Mouse (Mus musculus): ENCODE measurements around the gene Kcna2. TPM values are rescaled to one million over a fixed set of nuclear protein-coding genes. Genes with fewer than 3 reads are reported as not detected.
A peak's percentile ranks its signal among the peaks of the same experiment; 100 is the strongest.

Kcna2 gene
- 1.6 and 3.9 TPM in 2 replicates for polyA plus RNA-seq (2012; rRNA removed)

DNA sequence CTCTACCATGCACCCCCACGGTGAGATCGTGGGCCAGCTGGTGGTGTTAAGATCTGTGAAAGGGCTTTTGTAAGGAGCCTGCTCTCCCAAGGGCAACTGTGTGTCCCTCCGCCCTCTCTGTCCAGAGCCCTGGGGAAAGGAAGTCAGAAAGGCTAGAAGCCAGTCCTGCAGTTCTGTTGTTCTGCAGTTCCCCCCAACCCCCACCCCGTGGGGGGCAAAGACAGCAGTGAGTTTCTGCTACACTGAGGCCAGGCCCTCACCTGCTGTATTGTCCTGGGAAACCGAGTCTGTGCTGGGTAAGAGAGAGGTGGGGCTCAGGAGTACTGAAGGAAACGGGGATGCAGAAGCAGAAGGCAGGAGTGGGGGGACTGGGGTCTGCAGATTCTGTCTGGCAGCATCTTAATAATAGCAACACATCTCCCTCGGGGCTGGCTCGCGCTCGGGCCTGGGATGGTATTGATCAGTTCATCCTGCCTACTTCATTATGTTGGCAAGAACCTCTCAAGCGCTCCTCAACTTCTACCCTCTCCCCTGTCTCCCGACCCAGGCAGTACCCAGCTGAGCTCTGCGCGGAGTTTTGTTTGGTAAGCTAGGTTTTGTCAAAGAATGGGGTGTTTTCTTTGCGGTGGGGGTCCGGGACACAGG lies at the start of gene Kcna2:
TSS of gene Kcna2 (plus strand) at position 336 of the 645 bp plus-strand sequence.
- TF ChIP-seq CTCF (IDR thresholded peaks at IDR 0.05; ENCODE audit: borderline replicate concordance, extremely low read depth, insufficient read depth, insufficient read length) (no peak), POLR2A (IDR thresholded peaks at IDR 0.05; ENCODE audit: borderline replicate concordance, extremely low read depth, insufficient read depth, insufficient read length, poor library complexity, severe bottlenecking) (no peak)
- peak; percentile 42 for DNase-seq (ENCODE audit: low read depth)

DNA sequence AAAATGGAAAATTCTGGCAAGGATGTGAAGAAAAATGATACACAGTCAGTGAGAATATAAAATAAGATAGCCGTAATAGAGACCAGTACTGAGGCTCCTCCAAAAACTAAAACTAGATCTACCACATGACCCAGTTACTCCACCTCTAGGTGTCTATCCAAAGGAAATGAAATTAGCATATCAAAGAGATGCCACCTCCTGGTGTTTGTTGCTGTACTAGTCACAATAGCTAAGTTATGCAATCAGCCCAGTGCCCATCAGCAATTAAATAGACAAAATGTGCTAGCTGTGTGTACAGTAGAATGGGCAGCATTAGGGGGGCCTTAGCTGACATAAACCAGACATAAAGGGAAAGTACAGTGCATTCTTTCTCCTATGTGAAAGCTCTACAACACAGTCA lies 39.5 kb upstream of the Kcna2 start:
- no peak for DNase-seq (ENCODE audit: low read depth)
- TF ChIP-seq POLR2A (IDR thresholded peaks at IDR 0.05; ENCODE audit: borderline replicate concordance, extremely low read depth, insufficient read depth, insufficient read length, poor library complexity, severe bottlenecking) (no peak), CTCF (IDR thresholded peaks at IDR 0.05; ENCODE audit: borderline replicate concordance, extremely low read depth, insufficient read depth, insufficient read length) (no peak)

DNA sequence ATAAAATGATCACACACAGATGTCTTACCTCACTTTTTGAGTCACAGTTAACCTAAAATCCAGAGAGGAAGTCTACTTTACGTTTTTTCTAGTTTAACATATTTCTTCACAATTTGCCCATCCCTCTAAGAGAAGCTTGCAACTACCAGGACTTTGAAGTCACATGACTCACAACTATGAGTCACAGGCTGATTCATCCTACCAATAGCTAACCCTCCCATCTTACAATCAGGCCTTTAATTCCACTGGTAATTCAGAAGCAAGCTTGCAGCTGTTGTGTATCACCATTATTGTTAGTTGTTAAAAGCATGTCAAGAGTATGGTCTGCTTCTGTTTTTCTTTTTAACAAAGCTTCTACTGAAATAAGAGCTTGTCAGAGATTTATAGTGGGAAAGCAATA lies 38.2 kb upstream of the Kcna2 start:
- DNase-seq (ENCODE audit: low read depth): peak; percentile 21
- TF ChIP-seq POLR2A (IDR thresholded peaks at IDR 0.05; ENCODE audit: borderline replicate concordance, extremely low read depth, insufficient read depth, insufficient read length, poor library complexity, severe bottlenecking): no peak

DNA sequence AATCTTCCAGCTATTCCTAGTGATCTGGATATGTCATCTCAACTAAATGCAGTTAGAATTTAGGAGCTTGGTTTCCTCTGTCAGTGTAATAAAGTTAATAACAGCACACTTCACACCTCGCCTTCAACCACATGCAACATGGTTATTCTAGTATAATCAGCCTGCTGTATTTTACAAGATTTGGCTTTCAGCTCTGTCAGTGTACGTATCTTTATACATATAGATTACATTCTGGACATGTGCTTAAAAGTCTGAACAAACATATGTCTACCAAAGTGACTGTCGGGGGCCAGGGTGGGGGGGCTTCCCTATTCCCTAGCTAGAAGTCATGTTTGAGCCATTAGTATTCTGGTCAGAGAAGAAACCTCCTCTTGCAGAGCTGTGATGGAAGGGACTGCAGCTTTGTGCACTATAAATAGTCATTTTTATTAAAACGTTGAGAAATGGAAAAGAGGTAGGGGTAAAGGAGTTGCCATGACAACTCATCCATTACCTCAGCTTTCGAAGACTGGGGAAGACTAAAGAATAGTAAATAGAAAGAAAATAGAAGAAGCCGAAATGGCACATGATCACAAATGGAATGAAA lies 35.3 kb upstream of the Kcna2 start:
- DNase-seq (ENCODE audit: low read depth): peak; percentile 89
- no peak for TF ChIP-seq CTCF (IDR thresholded peaks at IDR 0.05; ENCODE audit: borderline replicate concordance, extremely low read depth, insufficient read depth, insufficient read length)
- no peak for TF ChIP-seq POLR2A (IDR thresholded peaks at IDR 0.05; ENCODE audit: borderline replicate concordance, extremely low read depth, insufficient read depth, insufficient read length, poor library complexity, severe bottlenecking)

DNA sequence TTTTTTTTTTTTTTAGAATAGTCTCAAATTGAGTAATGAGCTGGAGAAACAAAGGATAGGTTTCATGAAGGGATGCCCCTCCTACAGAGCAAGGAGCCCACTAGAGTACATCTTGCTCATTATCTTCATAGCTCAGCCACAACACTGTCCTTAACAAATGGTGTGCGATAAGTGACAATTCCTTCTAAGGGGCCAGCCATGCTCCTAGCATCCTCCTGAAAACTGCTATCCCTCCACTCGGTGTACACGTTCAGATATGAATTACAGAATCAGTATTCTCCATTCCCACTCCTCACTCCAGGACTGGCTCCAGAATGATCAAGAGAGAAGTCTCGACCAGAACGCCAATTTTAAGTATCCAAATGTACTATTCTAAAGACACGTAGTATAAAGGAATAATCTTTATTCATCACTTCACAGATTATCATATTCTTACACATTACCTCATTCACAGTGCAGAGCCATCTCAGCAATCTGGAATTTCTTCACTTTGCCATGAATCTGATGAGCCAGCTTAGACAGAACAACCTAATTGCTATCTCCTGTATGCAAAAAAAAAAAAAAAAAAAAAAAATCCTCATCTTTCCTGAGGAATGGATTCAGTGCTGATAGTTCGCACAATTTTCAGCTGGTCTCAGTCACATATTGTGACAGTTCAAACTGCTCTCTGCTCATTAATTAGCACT lies 34.6 kb upstream of the Kcna2 start:
- TF ChIP-seq POLR2A (IDR thresholded peaks at IDR 0.05; ENCODE audit: borderline replicate concordance, extremely low read depth, insufficient read depth, insufficient read length, poor library complexity, severe bottlenecking): no peak
- no peak for TF ChIP-seq CTCF (IDR thresholded peaks at IDR 0.05; ENCODE audit: borderline replicate concordance, extremely low read depth, insufficient read depth, insufficient read length)
- peak; percentile 74 for DNase-seq (ENCODE audit: low read depth)

DNA sequence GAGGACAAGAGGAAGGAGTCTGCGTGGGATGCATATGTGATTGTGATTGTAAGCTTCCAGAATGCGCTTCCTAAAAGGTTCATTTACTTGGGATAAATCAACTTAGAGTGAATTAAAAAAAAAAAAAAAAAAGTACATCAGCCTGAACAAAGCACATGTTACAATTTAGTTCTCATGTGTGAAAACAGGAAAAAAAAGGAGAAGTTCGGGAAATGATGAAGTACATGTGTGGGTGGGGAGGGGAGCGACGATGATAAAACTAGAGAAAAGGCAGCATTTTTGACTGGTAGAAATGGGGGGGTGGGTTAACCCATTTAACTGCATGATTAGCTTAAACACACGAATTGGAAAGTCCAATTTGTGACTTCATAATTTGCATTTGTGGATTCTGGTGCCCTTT lies 33.7 kb upstream of the Kcna2 start:
- DNase-seq (ENCODE audit: low read depth): no peak
- TF ChIP-seq POLR2A (IDR thresholded peaks at IDR 0.05; ENCODE audit: borderline replicate concordance, extremely low read depth, insufficient read depth, insufficient read length, poor library complexity, severe bottlenecking) (no peak), CTCF (IDR thresholded peaks at IDR 0.05; ENCODE audit: borderline replicate concordance, extremely low read depth, insufficient read depth, insufficient read length) (no peak)

DNA sequence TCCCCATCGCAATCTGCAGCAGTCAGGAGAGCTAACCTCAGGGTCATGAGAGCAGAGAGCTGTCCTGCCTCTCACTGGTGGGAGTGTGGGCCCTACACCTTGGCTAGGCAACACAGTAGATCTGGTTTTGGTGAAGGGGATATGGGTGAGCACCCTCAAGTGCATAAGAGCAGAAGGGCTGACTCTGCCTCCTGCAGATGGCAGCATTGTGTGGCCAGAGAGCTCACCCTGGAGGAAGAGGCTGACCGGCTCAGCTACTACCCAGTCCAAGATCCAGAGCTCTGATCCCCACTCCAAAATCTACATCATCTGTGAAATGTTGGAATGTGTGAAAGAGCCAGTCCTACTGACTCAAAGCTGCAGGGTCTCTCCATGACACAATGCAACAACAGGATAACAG lies 27.1 kb upstream of the Kcna2 start:
- no peak for TF ChIP-seq CTCF (IDR thresholded peaks at IDR 0.05; ENCODE audit: borderline replicate concordance, extremely low read depth, insufficient read depth, insufficient read length)
- TF ChIP-seq POLR2A (IDR thresholded peaks at IDR 0.05; ENCODE audit: borderline replicate concordance, extremely low read depth, insufficient read depth, insufficient read length, poor library complexity, severe bottlenecking): no peak
- no peak for DNase-seq (ENCODE audit: low read depth)

DNA sequence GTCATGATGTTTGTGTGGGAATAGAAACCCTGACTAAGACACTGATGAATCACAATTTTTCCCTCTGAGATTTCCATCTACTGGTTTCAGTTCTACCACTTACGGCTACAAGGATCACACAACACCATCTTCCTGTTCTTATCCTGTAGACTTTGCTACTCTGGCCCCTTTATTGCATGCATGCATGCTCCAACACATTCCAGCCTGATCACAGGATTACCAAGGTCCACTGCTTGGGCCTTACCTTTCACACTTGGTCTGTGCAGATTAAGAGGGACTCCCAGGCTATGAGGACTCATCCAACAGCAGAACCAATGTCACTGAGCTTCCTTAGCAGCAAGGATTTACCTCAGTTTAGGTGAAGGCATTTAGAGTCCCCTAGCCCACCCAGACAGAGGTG lies 25.2 kb upstream of the Kcna2 start:
- no peak for DNase-seq (ENCODE audit: low read depth)
- TF ChIP-seq CTCF (IDR thresholded peaks at IDR 0.05; ENCODE audit: borderline replicate concordance, extremely low read depth, insufficient read depth, insufficient read length): no peak
- TF ChIP-seq POLR2A (IDR thresholded peaks at IDR 0.05; ENCODE audit: borderline replicate concordance, extremely low read depth, insufficient read depth, insufficient read length, poor library complexity, severe bottlenecking): no peak

DNA sequence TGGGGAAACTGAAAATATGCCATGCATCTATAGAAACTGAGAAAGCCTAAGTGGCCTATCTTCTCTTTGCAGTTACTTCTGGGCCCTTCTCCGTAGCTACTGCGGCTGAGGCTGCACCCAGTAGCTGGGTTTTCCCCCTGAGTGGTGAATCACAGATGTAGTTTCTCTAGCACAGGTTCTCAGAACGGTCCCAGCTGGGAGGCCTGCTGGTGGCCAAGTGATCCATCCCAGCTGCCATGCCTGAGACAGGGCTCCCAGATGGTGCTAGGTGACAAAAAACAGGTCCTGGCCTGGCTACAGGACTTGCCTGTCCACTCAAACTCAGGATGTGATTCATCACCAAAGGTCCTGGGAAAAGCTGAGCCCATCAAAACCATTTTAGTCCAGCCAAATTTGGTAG lies 24.3 kb upstream of the Kcna2 start:
- TF ChIP-seq CTCF (IDR thresholded peaks at IDR 0.05; ENCODE audit: borderline replicate concordance, extremely low read depth, insufficient read depth, insufficient read length): no peak
- no peak for TF ChIP-seq POLR2A (IDR thresholded peaks at IDR 0.05; ENCODE audit: borderline replicate concordance, extremely low read depth, insufficient read depth, insufficient read length, poor library complexity, severe bottlenecking)
- DNase-seq (ENCODE audit: low read depth): no peak

DNA sequence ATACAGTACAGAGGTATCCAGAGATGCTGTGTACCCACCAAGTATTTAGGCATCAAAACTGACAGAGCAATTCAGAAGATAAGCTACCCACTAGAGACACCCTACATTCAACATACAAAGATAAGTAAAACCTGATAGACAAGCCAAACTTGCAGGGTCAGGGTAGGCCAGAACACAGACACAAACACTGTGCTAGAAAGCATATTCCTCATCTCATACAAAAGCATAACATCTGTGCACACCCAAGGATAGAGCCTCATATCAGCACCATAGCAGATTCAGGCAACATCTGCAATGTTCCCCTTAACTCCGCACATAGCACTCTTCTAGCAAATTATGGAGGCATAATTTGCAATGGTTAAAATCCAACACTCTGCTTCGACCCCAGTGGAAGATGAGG lies 23.8 kb upstream of the Kcna2 start:
- no peak for DNase-seq (ENCODE audit: low read depth)
- TF ChIP-seq POLR2A (IDR thresholded peaks at IDR 0.05; ENCODE audit: borderline replicate concordance, extremely low read depth, insufficient read depth, insufficient read length, poor library complexity, severe bottlenecking) (no peak), CTCF (IDR thresholded peaks at IDR 0.05; ENCODE audit: borderline replicate concordance, extremely low read depth, insufficient read depth, insufficient read length) (no peak)

DNA sequence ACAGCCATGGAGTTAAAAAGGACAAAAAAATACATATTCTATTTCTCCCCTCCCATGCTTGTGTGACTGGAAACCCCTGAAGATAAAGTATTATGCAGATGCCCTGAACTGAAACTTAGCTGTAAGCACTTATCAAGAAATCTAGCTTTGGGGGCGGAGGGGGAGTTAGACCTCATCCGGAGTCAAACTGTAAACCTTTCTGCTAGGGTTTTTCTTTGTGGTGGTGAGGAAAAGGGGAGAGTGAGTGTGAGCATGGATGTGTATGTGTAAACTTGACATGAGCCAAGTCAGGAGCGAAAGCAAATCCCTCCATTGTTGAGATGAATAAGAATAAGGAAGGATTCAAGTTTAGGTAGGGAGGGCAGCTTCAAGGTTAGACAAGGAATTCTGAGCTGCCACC lies 20.1 kb upstream of the Kcna2 start:
- DNase-seq (ENCODE audit: low read depth): no peak
- TF ChIP-seq CTCF (IDR thresholded peaks at IDR 0.05; ENCODE audit: borderline replicate concordance, extremely low read depth, insufficient read depth, insufficient read length) (no peak), POLR2A (IDR thresholded peaks at IDR 0.05; ENCODE audit: borderline replicate concordance, extremely low read depth, insufficient read depth, insufficient read length, poor library complexity, severe bottlenecking) (no peak)

DNA sequence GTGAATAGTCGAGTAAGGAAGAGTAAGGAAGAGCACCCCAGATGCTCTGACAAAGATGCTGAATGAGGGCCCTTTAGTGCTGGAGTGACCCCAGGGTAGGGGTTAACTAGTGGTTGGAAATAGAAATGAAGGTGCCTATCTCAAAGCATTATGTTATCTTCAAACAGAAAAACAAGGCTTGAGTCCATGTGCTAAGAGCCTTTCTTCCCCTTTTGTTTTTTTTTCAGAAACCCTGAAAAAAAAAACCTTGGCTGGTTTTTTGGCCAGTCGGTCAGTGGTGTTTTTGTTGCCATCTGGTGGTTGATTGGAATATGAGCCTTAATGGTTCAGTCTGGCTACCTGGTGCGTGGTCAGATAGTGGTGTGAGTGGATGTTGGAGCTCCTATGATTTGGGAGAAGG lies 19.7 kb upstream of the Kcna2 start:
- TF ChIP-seq POLR2A (IDR thresholded peaks at IDR 0.05; ENCODE audit: borderline replicate concordance, extremely low read depth, insufficient read depth, insufficient read length, poor library complexity, severe bottlenecking): no peak
- peak; percentile 62; the same call in 1 of the 2 replicates for TF ChIP-seq CTCF (IDR thresholded peaks at IDR 0.05; ENCODE audit: borderline replicate concordance, extremely low read depth, insufficient read depth, insufficient read length)
- peak; percentile 64 for DNase-seq (ENCODE audit: low read depth)

All from brain, embryonic 14.5 days (tissue).